Mouse (Mus musculus): ENCODE measurements at regions not wholly inside any gene's neighbourhood (a gene's known extent, or its start where the extent isn't known, plus 50 kb on each side); places are given as distances from the start of the nearest gene placed in this dataset.

- Histone ChIP-seq H3K9me3 (ENCODE audit: low read depth, low read length) (no peaks in the 10 kb centered on the region), H3K27me3 (ENCODE audit: insufficient read depth, low read length) (no peaks in the 10 kb centered on the region), H3K27ac (ENCODE audit: low read depth) (no peak overlapping the region; the same call in 1 of the 2 replicates), H3K4me1 (ENCODE audit: insufficient read depth) (no peaks in the 10 kb centered on the region), H3K4me2 (no peak overlapping the region), H3K9ac (no peak overlapping the region), H3K36me3 (ENCODE audit: insufficient read depth) (no peaks in the 10 kb centered on the region), H3K4me3 (ENCODE audit: low read depth, low read length) (no peak overlapping the region)
- ATAC-seq (ENCODE audit: insufficient read depth) (no peak), DNase-seq (peak; percentile 20)
- no peak for TF ChIP-seq CTCF (IDR thresholded peaks at IDR 0.05; ENCODE audit: low read depth)
- WGBS: 41% methylated on average over 6 of the region's 6 CpGs
Measured at GRCm38 (mm10) chr4:58677701-58678385, 109.7 kb downstream of the Olfr267 start.

- no peaks in the 10 kb centered on the region for H3K36me3 ChIP-seq (ENCODE audit: insufficient read depth)
- no peaks in the 10 kb centered on the region for H3K9me3 ChIP-seq (ENCODE audit: low read depth, low read length)
- 20% methylated on average over 14 of the region's 14 CpGs for WGBS
- peak overlapping the region; percentile 36 for H3K4me2 ChIP-seq
- DNase-seq (peak; percentile 52), ATAC-seq (ENCODE audit: insufficient read depth) (no peak)
- H3K4me1 ChIP-seq (ENCODE audit: insufficient read depth): peaks cover 12% of the 10 kb centered on the region
- TF ChIP-seq CTCF (IDR thresholded peaks at IDR 0.05; ENCODE audit: low read depth): no peak
- no peak overlapping the region for H3K27ac ChIP-seq (ENCODE audit: low read depth)
- H3K4me3 ChIP-seq (ENCODE audit: low read depth, low read length): peak overlapping the region; percentile 12; the same call in 1 of the 2 replicates
- no peaks in the 10 kb centered on the region for H3K27me3 ChIP-seq (ENCODE audit: insufficient read depth, low read length)
- no peak overlapping the region for H3K9ac ChIP-seq
Measured at GRCm38 (mm10) chr4:58671406-58672035, 116.0 kb downstream of the Olfr267 start.

- WGBS: 16% methylated on average over 6 of the region's 6 CpGs
- Histone ChIP-seq H3K4me2 (peak overlapping the region; percentile 40), H3K27ac (ENCODE audit: low read depth) (peak overlapping the region; percentile 48; the same call in 1 of the 2 replicates), H3K4me3 (ENCODE audit: low read depth, low read length) (no peak overlapping the region), H3K9ac (no peak overlapping the region), H3K9me3 (ENCODE audit: low read depth, low read length) (no peaks in the 10 kb centered on the region), H3K4me1 (ENCODE audit: insufficient read depth) (peaks cover 12% of the 10 kb centered on the region), H3K27me3 (ENCODE audit: insufficient read depth, low read length) (no peaks in the 10 kb centered on the region), H3K36me3 (ENCODE audit: insufficient read depth) (no peaks in the 10 kb centered on the region)
- no peak for TF ChIP-seq CTCF (IDR thresholded peaks at IDR 0.05; ENCODE audit: low read depth)
- DNase-seq (no peak), ATAC-seq (ENCODE audit: insufficient read depth) (no peak)
Measured at GRCm38 (mm10) chr4:58670906-58671250, 116.6 kb downstream of the Olfr267 start.

GRCm38 (mm10) chr4:58670107-58670905, 116.6 kb upstream of the Lpar1 start:
- no peak for TF ChIP-seq CTCF (IDR thresholded peaks at IDR 0.05; ENCODE audit: low read depth)
- ATAC-seq (ENCODE audit: insufficient read depth): no peak
- peak overlapping the region; percentile 48; the same call in 1 of the 2 replicates for H3K27ac ChIP-seq (ENCODE audit: low read depth)
- no peak overlapping the region for H3K4me3 ChIP-seq (ENCODE audit: low read depth, low read length)
- H3K9me3 ChIP-seq (ENCODE audit: low read depth, low read length): no peaks in the 10 kb centered on the region
- H3K4me2 ChIP-seq: peak overlapping the region; percentile 40
- no peak overlapping the region for H3K9ac ChIP-seq
- peaks cover 12% of the 10 kb centered on the region for H3K4me1 ChIP-seq (ENCODE audit: insufficient read depth)
- 20% methylated on average over 15 of the region's 15 CpGs for WGBS
- H3K27me3 ChIP-seq (ENCODE audit: insufficient read depth, low read length): no peaks in the 10 kb centered on the region
- DNase-seq: peak; percentile 74
- no peaks in the 10 kb centered on the region for H3K36me3 ChIP-seq (ENCODE audit: insufficient read depth)

- Histone ChIP-seq H3K9ac (no peak overlapping the region), H3K27me3 (ENCODE audit: insufficient read depth, low read length) (no peaks in the 10 kb centered on the region), H3K4me2 (no peak overlapping the region), H3K9me3 (ENCODE audit: low read depth, low read length) (no peaks in the 10 kb centered on the region), H3K4me3 (ENCODE audit: low read depth, low read length) (no peak overlapping the region), H3K27ac (ENCODE audit: low read depth) (0 out of 2 replicates have a peak overlapping the region, but pooled peaks have one; percentile 27), H3K4me1 (ENCODE audit: insufficient read depth) (peaks cover 12% of the 10 kb centered on the region), H3K36me3 (ENCODE audit: insufficient read depth) (no peaks in the 10 kb centered on the region)
- WGBS: 39% methylated on average over 8 of the region's 8 CpGs
- DNase-seq: no peak
- no peak for TF ChIP-seq CTCF (IDR thresholded peaks at IDR 0.05; ENCODE audit: low read depth)
- no peak for ATAC-seq (ENCODE audit: insufficient read depth)
Measured at GRCm38 (mm10) chr4:58668368-58669153, 114.9 kb upstream of the Lpar1 start.

- ATAC-seq (ENCODE audit: insufficient read depth) (no peak), DNase-seq (peak; percentile 73)
- no peaks in the 10 kb centered on the region for H3K27me3 ChIP-seq (ENCODE audit: insufficient read depth, low read length)
- H3K4me2 ChIP-seq: no peak overlapping the region; the same call in 1 of the 2 replicates
- 0 out of 2 replicates have a peak, but pooled peaks cover 2% of the 10 kb centered on the region for H3K4me1 ChIP-seq (ENCODE audit: insufficient read depth)
- no peak overlapping the region for H3K27ac ChIP-seq (ENCODE audit: low read depth)
- H3K36me3 ChIP-seq (ENCODE audit: insufficient read depth): no peaks in the 10 kb centered on the region
- WGBS: 24% methylated on average over 6 of the region's 6 CpGs
- H3K9me3 ChIP-seq (ENCODE audit: low read depth, low read length): no peaks in the 10 kb centered on the region
- no peak overlapping the region for H3K9ac ChIP-seq
- H3K4me3 ChIP-seq (ENCODE audit: low read depth, low read length): no peak overlapping the region
- no peak for TF ChIP-seq CTCF (IDR thresholded peaks at IDR 0.05; ENCODE audit: low read depth)
Measured at GRCm38 (mm10) chr4:58663628-58664205, 110.0 kb upstream of the Lpar1 start.
